22 mouse cellular contexts compared by ENCODE assay signal in the genomic region with DNA sequence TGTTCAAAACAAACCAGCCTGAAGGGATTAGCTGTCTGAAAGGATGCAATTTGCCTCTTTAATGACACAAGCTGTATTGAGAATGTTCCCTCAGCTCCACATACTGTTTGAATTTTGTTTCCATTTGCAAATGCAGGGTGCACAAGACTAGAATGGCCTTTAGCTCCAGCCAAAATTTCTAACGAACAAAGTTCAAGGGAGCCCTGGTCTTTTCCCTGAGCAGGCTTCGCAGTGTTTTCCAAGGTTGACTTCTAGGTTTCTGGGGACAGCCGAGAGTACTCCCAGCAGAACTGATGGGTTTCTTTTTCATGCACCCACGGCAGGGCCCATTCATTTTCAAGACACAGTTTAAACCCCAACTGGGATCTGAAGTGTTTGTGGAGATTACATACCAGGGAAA.
DNase-seq lines count a peak whose midpoint lies in the region; ATAC-seq and TF ChIP-seq lines count a peak whose summit lies in the region.
"Had no signal": no experiment of that assay in that cellular context is flagged by ENCODE, and none has a peak within 500 bp of the region (broad histone marks: within the 10 kb centered on the region; RNA-seq: fewer than 3 reads in every experiment).

No protein-coding gene starts in this region.

- no peaks in the 10 kb centered on the region for H3K36me3 ChIP-seq in stomach, embryonic 16.5 days (ENCODE audit: control insufficient read depth, insufficient read depth, low read length)
- no peaks in the 10 kb centered on the region for H3K36me3 ChIP-seq in stomach, postnatal 0 days (ENCODE audit: control insufficient read depth, insufficient read depth, low read length)
- H3K36me3 ChIP-seq: embryonic facial prominence, embryonic 15.5 days; forebrain, embryonic 10.5 days; heart, embryonic 15.5 days; hindbrain, embryonic 13.5 days had no signal

- H3K27me3 ChIP-seq in stomach, embryonic 16.5 days (ENCODE audit: control insufficient read depth, insufficient read depth, low read length) = no peaks in the 10 kb centered on the region
- no peaks in the 10 kb centered on the region for H3K27me3 ChIP-seq in stomach, postnatal 0 days (ENCODE audit: control insufficient read depth, insufficient read depth, low read length)
- H3K27me3 ChIP-seq: embryonic facial prominence, embryonic 15.5 days; heart, embryonic 15.5 days; hindbrain, embryonic 13.5 days had no signal

- TF ChIP-seq EP300 in stomach, postnatal 0 days (optimal IDR thresholded peaks at IDR 0.05) = no peak

- no peak for TF ChIP-seq POLR2A in brain, embryonic 14.5 days (IDR thresholded peaks at IDR 0.05; ENCODE audit: borderline replicate concordance, extremely low read depth, insufficient read depth, insufficient read length, poor library complexity, severe bottlenecking)

- no peak for TF ChIP-seq CTCF in stomach, postnatal 0 days (IDR thresholded peaks at IDR 0.05; ENCODE audit: low read depth)
- no peak for TF ChIP-seq CTCF in brain, embryonic 14.5 days (IDR thresholded peaks at IDR 0.05; ENCODE audit: borderline replicate concordance, extremely low read depth, insufficient read depth, insufficient read length)

- 0 out of 2 replicates have a peak overlapping the region, but pooled peaks have one; percentile 13 for H3K27ac ChIP-seq in stomach, embryonic 16.5 days (ENCODE audit: low read length)
- no peak overlapping the region for H3K27ac ChIP-seq in stomach, postnatal 0 days (replicated peaks)
- H3K27ac ChIP-seq: embryonic facial prominence, embryonic 15.5 days; forebrain, embryonic 10.5 days; heart, adult 2 months; heart, embryonic 15.5 days; hindbrain, embryonic 13.5 days had no signal

- H3K9me3 ChIP-seq in stomach, embryonic 16.5 days (replicated peaks; ENCODE audit: control insufficient read depth, low read length) = no peaks in the 10 kb centered on the region
- no peaks in the 10 kb centered on the region for H3K9me3 ChIP-seq in stomach, postnatal 0 days (ENCODE audit: control insufficient read depth, low read length)
- H3K9me3 ChIP-seq: embryonic facial prominence, embryonic 15.5 days; forebrain, embryonic 10.5 days; heart, embryonic 15.5 days; hindbrain, embryonic 13.5 days had no signal

- peak; percentile 41 to 79 for DNase-seq in adrenal gland, adult (ENCODE audit: inconsistent age in 2 of 2, low spot score in 1 of 2)
- DNase-seq in adrenal gland, postnatal 4 days (ENCODE audit: low spot score in 2 of 2) = no peak
- no peak for DNase-seq in stomach, postnatal 0 days (ENCODE audit: low spot score)
- DNase-seq in brain, embryonic 14.5 days (ENCODE audit: low read depth) = peak; percentile 38
- DNase-seq in kidney, adult 9 months = no peak
- no peak for DNase-seq in urinary bladder, postnatal 36 days (ENCODE audit: low spot score in 2 of 2)
- DNase-seq: B cell, adult 2 months; cerebellum, adult 11 months; cerebellum, adult 8-10 months; cerebellum, postnatal 14 days; gastrocnemius, postnatal 10 days; heart, adult 2 months; heart, postnatal 14 days; kidney, adult 8-10 months had no signal

- H3K9ac ChIP-seq in stomach, embryonic 16.5 days (ENCODE audit: low read length) = no peak overlapping the region
- no peak overlapping the region for H3K9ac ChIP-seq in stomach, postnatal 0 days (ENCODE audit: low read length)
- H3K9ac ChIP-seq: embryonic facial prominence, embryonic 15.5 days; heart, embryonic 15.5 days; hindbrain, embryonic 13.5 days had no signal

- no peaks in the 10 kb centered on the region for H3K4me1 ChIP-seq in stomach, embryonic 16.5 days (ENCODE audit: control insufficient read depth, insufficient read depth, low read length)
- H3K4me1 ChIP-seq in stomach, postnatal 0 days (replicated peaks; ENCODE audit: control insufficient read depth, insufficient read depth) = no peaks in the 10 kb centered on the region
- H3K4me1 ChIP-seq: embryonic facial prominence, embryonic 15.5 days; forebrain, embryonic 10.5 days; heart, embryonic 15.5 days; hindbrain, embryonic 13.5 days had no signal

- 41% methylated on average over 4 of the region's 4 CpGs for WGBS in stomach, embryonic 16.5 days
- WGBS in stomach, postnatal 0 days = 40% methylated on average over 4 of the region's 4 CpGs

- ATAC-seq in stomach, embryonic 16.5 days (ENCODE audit: insufficient read depth, low FRiP score) = no peak
- ATAC-seq in stomach, postnatal 0 days (ENCODE audit: low FRiP score, low TSS enrichment) = no peak
- ATAC-seq: intestine, postnatal 0 days had no signal

- no peak overlapping the region for H3K4me2 ChIP-seq in stomach, embryonic 16.5 days (ENCODE audit: low read depth, low read length)
- H3K4me2 ChIP-seq in stomach, postnatal 0 days (replicated peaks; ENCODE audit: low read depth) = no peak overlapping the region
- H3K4me2 ChIP-seq: embryonic facial prominence, embryonic 15.5 days; heart, embryonic 11.5 days; heart, embryonic 15.5 days; hindbrain, embryonic 13.5 days had no signal

- no peak overlapping the region for H3K4me3 ChIP-seq in stomach, embryonic 16.5 days (replicated peaks; ENCODE audit: low read length)
- no peak overlapping the region for H3K4me3 ChIP-seq in stomach, postnatal 0 days (ENCODE audit: low read depth, low read length)
- H3K4me3 ChIP-seq: embryonic facial prominence, embryonic 15.5 days; erythroblast, embryonic 14.5 days; forebrain, embryonic 10.5 days; heart, adult 2 months; heart, embryonic 15.5 days; hindbrain, embryonic 13.5 days had no signal

Comparison
In these comparisons a context has a peak if more than half of its experiments do, and no peak if none do; other contexts are left out.
1. DNase-seq: peak in adrenal gland, adult (2 of 2) and brain, embryonic 14.5 days (single experiment); none in adrenal gland, postnatal 4 days (0 of 2), stomach, postnatal 0 days (single experiment), kidney, adult 9 months (single experiment) and urinary bladder, postnatal 36 days (0 of 2).